Mouse (Mus musculus) MEL (cell line): ENCODE data around the gene Auts2. TPM values are rescaled to one million over a fixed set of nuclear protein-coding genes. Genes with fewer than 3 reads are reported as not detected.

Source experiments
- DNase-seq: peaks from one replicate; pipeline ENCODE4 v3.0.0; 2011; ENCODE audit warnings: low read depth, low spot score
- H3K27ac ChIP-seq: 2 replicates; pipeline ENCODE4 v1.5.1; 2012; ENCODE audit warnings: low read depth, mild to moderate bottlenecking, control low read depth, low read length, moderate library complexity; ENCODE audit not compliant: control insufficient read depth
- H3K27me3 ChIP-seq, 2 experiments: fragments of 150-350 bp in 1 of 2; sonication (generic) in 1 of 2; 2 replicates each; pipeline ENCODE4 v1.6.1; 2012; ENCODE audit warnings: low read length in 2 of 2, mild to moderate bottlenecking in 2 of 2, improper control_type of control experiment in 1 of 2, moderate library complexity in 1 of 2; ENCODE audit not compliant: insufficient read depth in 2 of 2, control insufficient read depth in 1 of 2
- H3K36me3 ChIP-seq, 2 experiments: 2 replicates each; pipeline ENCODE4 v1.6.1; 2012 to 2014; ENCODE audit warnings: low read length in 2 of 2, improper control_type of control experiment in 1 of 2, inconsistent platforms in 1 of 2, mild to moderate bottlenecking in 1 of 2; ENCODE audit not compliant: insufficient read depth in 2 of 2, control insufficient read depth in 1 of 2
- H3K4me1 ChIP-seq, 2 experiments: fragments of 150-350 bp in 1 of 2; sonication (generic) in 1 of 2; 2 replicates each; pipeline ENCODE4 v1.6.1; 2012; ENCODE audit warnings: low read length in 2 of 2, improper control_type of control experiment in 1 of 2, mild to moderate bottlenecking in 1 of 2; ENCODE audit not compliant: insufficient read depth in 2 of 2, control insufficient read depth in 1 of 2
- H3K4me3 ChIP-seq, 2 experiments: fragments of 150-350 bp in 1 of 2; sonication (generic) in 1 of 2; 2 replicates each; pipeline ENCODE4 v1.5.1; 2012; ENCODE audit warnings: low read depth in 2 of 2, low read length in 2 of 2, mild to moderate bottlenecking in 2 of 2, moderate library complexity in 2 of 2, control low read depth in 1 of 2, improper control_type of control experiment in 1 of 2; ENCODE audit not compliant: control insufficient read depth in 1 of 2, insufficient read depth in 1 of 2
- H3K79me2 ChIP-seq: 2 replicates; pipeline ENCODE4 v1.6.1; 2012; ENCODE audit warnings: mild to moderate bottlenecking, low read length, moderate library complexity; ENCODE audit not compliant: control insufficient read depth, poor library complexity, insufficient read depth
- H3K9ac ChIP-seq: 2 replicates; pipeline ENCODE4 v1.6.1; 2012; ENCODE audit warnings: low read depth, mild to moderate bottlenecking, control low read depth, low read length, moderate library complexity; ENCODE audit not compliant: control insufficient read depth, poor library complexity, severe bottlenecking
- H3K9me3 ChIP-seq: fragments of 150-350 bp; sonication (generic); replicated peaks from 2 replicates; pipeline ENCODE4 v1.6.1; 2012; ENCODE audit warnings: mild to moderate bottlenecking, low read length, improper control_type of control experiment, moderate library complexity; ENCODE audit not compliant: insufficient read depth
- BHLHE40 ChIP-seq: IDR thresholded peaks from 2 replicates; pipeline ENCODE4 v1.6.1; 2012; ENCODE audit warnings: low read depth, mild to moderate bottlenecking, inconsistent platforms, low read length, improper control_type of control experiment, borderline replicate concordance
- CHD1 ChIP-seq: IDR thresholded peaks from 2 replicates; pipeline ENCODE4 v1.6.1; 2012; ENCODE audit warnings: low read depth, mild to moderate bottlenecking, inconsistent platforms, low read length, improper control_type of control experiment
- CHD2 ChIP-seq: IDR thresholded peaks from 2 replicates; pipeline ENCODE4 v1.6.1; 2011; ENCODE audit warnings: low read length, improper control_type of control experiment
- E2F4 ChIP-seq: IDR thresholded peaks from 2 replicates; pipeline ENCODE4 v1.6.1; 2011; ENCODE audit warnings: low read depth, low read length, improper control_type of control experiment, borderline replicate concordance
- ETS1 ChIP-seq: IDR thresholded peaks from 2 replicates; pipeline ENCODE4 v1.6.1; 2012; ENCODE audit warnings: low read depth, mild to moderate bottlenecking, inconsistent platforms, low read length, improper control_type of control experiment, moderate library complexity
- GATA1 ChIP-seq: IDR thresholded peaks from 2 replicates; pipeline ENCODE4 v1.6.1; 2011; ENCODE audit warnings: low read depth, low read length, improper control_type of control experiment
- KAT2A ChIP-seq: conservative IDR thresholded peaks from 2 replicates; pipeline ENCODE4 v1.6.1; 2012; ENCODE audit warnings: low read depth, low read length, improper control_type of control experiment, inconsistent platforms
- MEF2A ChIP-seq: IDR thresholded peaks from 2 replicates; pipeline ENCODE4 v1.6.1; 2014; ENCODE audit warnings: low read depth, mild to moderate bottlenecking, inconsistent platforms, low read length, improper control_type of control experiment; ENCODE audit not compliant: poor library complexity, insufficient replicate concordance, severe bottlenecking; ENCODE audit errors: extremely low read depth
- MYC ChIP-seq: IDR thresholded peaks from 2 replicates; pipeline ENCODE4 v1.6.1; 2011; ENCODE audit warnings: low read depth, mild to moderate bottlenecking, low read length, improper control_type of control experiment, moderate library complexity
- NELFE ChIP-seq: IDR thresholded peaks from 2 replicates; pipeline ENCODE4 v1.6.1; 2011; ENCODE audit warnings: low read depth, low read length, improper control_type of control experiment
- NRF1 ChIP-seq: IDR thresholded peaks from 2 replicates; pipeline ENCODE4 v1.6.1; 2014; ENCODE audit warnings: low read depth, mild to moderate bottlenecking, inconsistent platforms, low read length, improper control_type of control experiment, moderate library complexity; ENCODE audit not compliant: poor library complexity, insufficient read depth, severe bottlenecking
- POLR2A ChIP-seq, 2 experiments: IDR thresholded peaks; 2 replicates each; pipeline ENCODE4 v1.6.1; 2011 to 2012; ENCODE audit warnings: low read length in 2 of 2, mild to moderate bottlenecking in 2 of 2, control low read depth in 1 of 2, improper control_type of control experiment in 1 of 2, low read depth in 1 of 2, moderate library complexity in 1 of 2; ENCODE audit not compliant: control insufficient read depth in 1 of 2, insufficient read depth in 1 of 2, poor library complexity in 1 of 2
- RCOR1 ChIP-seq: IDR thresholded peaks from 2 replicates; pipeline ENCODE4 v1.6.1; 2012; ENCODE audit warnings: low read depth, mild to moderate bottlenecking, inconsistent platforms, low read length, improper control_type of control experiment
- SIN3A ChIP-seq: IDR thresholded peaks from 2 replicates; pipeline ENCODE4 v1.6.1; 2012; ENCODE audit warnings: low read length, improper control_type of control experiment, inconsistent platforms
- TAL1 ChIP-seq: IDR thresholded peaks from 2 replicates; pipeline ENCODE4 v1.6.1; 2012; ENCODE audit warnings: mild to moderate bottlenecking, inconsistent platforms, low read length, moderate library complexity, mixed read lengths
- UBTF ChIP-seq: IDR thresholded peaks from 2 replicates; pipeline ENCODE4 v1.6.1; 2012; ENCODE audit warnings: low read depth, mild to moderate bottlenecking, inconsistent platforms, low read length, improper control_type of control experiment, moderate library complexity, borderline replicate concordance; ENCODE audit not compliant: insufficient read depth
- ZC3H11A ChIP-seq: IDR thresholded peaks from 2 replicates; pipeline ENCODE4 v1.6.1; 2012; ENCODE audit warnings: low read depth, mild to moderate bottlenecking, inconsistent platforms, low read length, improper control_type of control experiment
- ZMIZ1 ChIP-seq: IDR thresholded peaks from 2 replicates; pipeline ENCODE4 v1.6.1; 2012; ENCODE audit warnings: low read depth, mild to moderate bottlenecking, inconsistent platforms, low read length, improper control_type of control experiment, moderate library complexity
- polyA plus RNA-seq, 2 experiments: library from polyadenylated mRNA; stranded (reverse) in 1 of 2; unstranded in 1 of 2; fragments of >175 nt in 1 of 2; fragments of >200 nt in 1 of 2; gene quantifications; 2 replicates each; pipeline versions ENCODE4 v1.2.1 to v1.2.4; 2012; ENCODE audit warnings: low replicate concordance in 2 of 2, low read depth in 1 of 2; ENCODE audit not compliant: insufficient read length in 2 of 2, insufficient read depth in 1 of 2, missing spikeins in 1 of 2
- total RNA-seq: library from RNA; depleted of rRNA; stranded (reverse); fragments of 300-350 nt; gene quantifications from 2 replicates; pipeline ENCODE4 v1.2.3, GENCODE M21; 2012

The Auts2 gene
- total and polyA plus RNA-seq, 3 experiments: not detected

- H3K4me3 ChIP-seq: no peak overlapping the region
- no peak for DNase-seq
Observed at GRCm38 (mm10) chr5:132283741-132284140, 259.4 kb downstream of the Auts2 start.

DNA sequence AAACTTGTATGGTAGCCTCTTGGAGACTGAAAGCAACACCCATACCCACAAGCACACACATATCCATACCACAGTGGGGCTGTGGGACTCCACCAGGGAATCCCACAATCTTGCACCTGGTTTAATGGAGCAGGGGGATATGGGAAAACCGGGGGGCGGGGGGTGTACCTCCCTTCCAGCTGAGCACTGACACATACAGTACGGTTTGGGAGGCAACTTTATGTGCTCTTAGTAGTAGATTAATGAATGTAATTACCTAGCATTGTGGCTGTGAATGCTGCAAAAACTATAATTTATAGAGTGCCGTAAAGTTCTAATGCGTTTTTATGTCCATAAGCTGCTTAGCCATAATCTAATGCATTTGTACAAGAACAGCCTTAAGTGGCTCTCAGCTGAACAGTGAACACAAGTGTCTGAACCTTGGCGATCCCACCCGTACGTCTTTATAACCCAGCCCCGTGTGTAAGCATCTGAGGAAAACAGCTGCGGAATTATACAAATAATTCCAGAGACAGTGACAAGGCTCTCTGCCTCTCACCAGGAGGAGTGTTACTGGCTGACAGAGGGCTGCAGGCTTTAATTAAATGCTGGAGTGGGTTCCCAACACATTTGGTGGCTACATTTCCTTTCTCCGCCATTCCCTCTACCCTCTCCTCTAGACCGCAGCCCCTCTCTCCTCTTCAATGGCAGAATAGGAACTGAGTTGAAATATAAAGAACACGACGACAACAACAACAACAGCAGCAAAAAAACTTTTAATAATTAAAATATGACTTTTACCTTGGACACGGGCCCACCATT lies 268.8 kb downstream of the Auts2 start:
- Histone ChIP-seq H3K27me3 (no peaks in the 10 kb centered on the region), H3K4me1 (no peaks in the 10 kb centered on the region), H3K9ac (no peak overlapping the region), H3K4me3 (no peak overlapping the region), H3K9me3 (no peaks in the 10 kb centered on the region), H3K36me3 (no peaks in the 10 kb centered on the region), H3K79me2 (no peaks in the 10 kb centered on the region), H3K27ac (no peak overlapping the region)
- DNase-seq: no peak
- TF ChIP-seq MEF2A (no peak), SIN3A (no peak), TAL1 (no peak)

More at GRCm38 (mm10) chr5:132283741-132284140, 259.4 kb downstream of the Auts2 start:
- Histone ChIP-seq H3K4me1 (no peaks in the 10 kb centered on the region), H3K79me2 (no peaks in the 10 kb centered on the region), H3K27me3 (no peaks in the 10 kb centered on the region), H3K36me3 (no peaks in the 10 kb centered on the region), H3K9ac (no peak overlapping the region), H3K9me3 (no peaks in the 10 kb centered on the region), H3K27ac (no peak overlapping the region)
- no peak for TF ChIP-seq CHD2

DNA sequence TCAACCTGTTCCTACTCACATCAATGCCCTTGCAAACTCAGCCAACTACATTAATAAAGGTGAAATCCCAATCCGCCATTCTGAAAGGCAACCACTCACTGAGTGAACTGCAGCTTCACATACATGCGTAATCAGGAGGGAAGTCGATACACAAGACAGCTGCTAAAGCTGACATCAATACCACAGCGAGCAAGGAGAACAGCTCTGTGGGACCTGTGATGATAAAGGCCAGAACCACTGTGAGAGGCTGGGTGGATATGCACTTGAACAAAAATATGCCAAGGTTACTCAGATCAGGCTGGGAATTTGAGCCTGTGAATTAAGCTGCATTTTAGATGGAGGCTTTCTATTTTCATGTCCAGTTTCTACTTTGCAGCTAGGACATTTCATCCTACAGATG lies 271.0 kb downstream of the Auts2 start:
- no peak for TF ChIP-seq MYC
- no peak for TF ChIP-seq KAT2A
- no peak for TF ChIP-seq ETS1
- TF ChIP-seq UBTF: no peak
- no peak for TF ChIP-seq NRF1
- TF ChIP-seq CHD1: no peak
- TF ChIP-seq NELFE: no peak
- no peak for TF ChIP-seq E2F4
- TF ChIP-seq ZMIZ1: no peak
- no peak for TF ChIP-seq ZC3H11A
- TF ChIP-seq RCOR1: no peak
- no peak for TF ChIP-seq POLR2A (IDR thresholded peaks at IDR 0.05; ENCODE audit: control insufficient read depth in 1 of 2, insufficient read depth in 1 of 2, low read depth in 1 of 2, low read length in 2 of 2, poor library complexity in 1 of 2)
- TF ChIP-seq MEF2A: no peak
- no peak for TF ChIP-seq BHLHE40
- no peak for TF ChIP-seq GATA1
- no peak for DNase-seq
- H3K9ac ChIP-seq: no peak overlapping the region
- no peaks in the 10 kb centered on the region for H3K79me2 ChIP-seq
- no peak overlapping the region for H3K27ac ChIP-seq
- no peaks in the 10 kb centered on the region for H3K9me3 ChIP-seq
- no peak overlapping the region for H3K4me3 ChIP-seq
- no peaks in the 10 kb centered on the region for H3K4me1 ChIP-seq
- no peaks in the 10 kb centered on the region for H3K27me3 ChIP-seq
- no peaks in the 10 kb centered on the region for H3K36me3 ChIP-seq
